Mouse (Mus musculus) embryonic facial prominence, embryonic 13.5 days (tissue): ENCODE results near the gene Mrps6. TPM values are rescaled to one million over a fixed set of nuclear protein-coding genes. Genes with fewer than 3 reads are reported as not detected.

Source experiments
- ATAC-seq: fragments of 200-750 bp; cut with Nextera tagmentation; 2 replicates; pipeline ENCODE4 v1.8.0; 2017; ENCODE audit warnings: low read depth; ENCODE audit not compliant: insufficient number of reproducible peaks, insufficient read depth, low FRiP score, low TSS enrichment
- H3K27ac ChIP-seq: fragments of 300-500 bp; sonication (generic); 2 replicates; pipeline ENCODE4 v1.5.1; 2015; ENCODE audit warnings: moderate library complexity, mild to moderate bottlenecking, inconsistent platforms
- H3K27me3 ChIP-seq: fragments of 300-500 bp; sonication (generic); 2 replicates; pipeline ENCODE4 v1.6.1; 2015; ENCODE audit warnings: mild to moderate bottlenecking, inconsistent platforms
- H3K36me3 ChIP-seq: fragments of 300-500 bp; sonication (generic); 2 replicates; pipeline ENCODE4 v1.6.1; 2015; ENCODE audit warnings: mild to moderate bottlenecking, inconsistent platforms
- H3K4me1 ChIP-seq: fragments of 300-500 bp; sonication (generic); 2 replicates; pipeline ENCODE4 v1.6.1; 2015; ENCODE audit warnings: inconsistent platforms
- H3K4me2 ChIP-seq: fragments of 300-500 bp; sonication (generic); 2 replicates; pipeline ENCODE4 v1.6.1; 2015; ENCODE audit warnings: moderate library complexity, mild to moderate bottlenecking, inconsistent platforms
- H3K4me3 ChIP-seq: fragments of 300-500 bp; sonication (generic); 2 replicates; pipeline ENCODE4 v1.5.1; 2015; ENCODE audit warnings: mild to moderate bottlenecking, inconsistent platforms
- H3K9ac ChIP-seq: fragments of 300-500 bp; sonication (generic); 2 replicates; pipeline ENCODE4 v1.6.1; 2015; ENCODE audit warnings: mild to moderate bottlenecking, inconsistent platforms
- H3K9me3 ChIP-seq: fragments of 300-500 bp; sonication (generic); 2 replicates; pipeline ENCODE4 v1.6.1; 2016; ENCODE audit warnings: inconsistent platforms
- WGBS: fragments of 180-500 bp; shearing (Covaris S2); methylation state at CpG from one replicate; pipeline ENCODE4 v1.1.7; 2015; ENCODE audit warnings: mixed read lengths; 5-methylcytosine and 5-hydroxymethylcytosine counted together
- polyA plus RNA-seq: library from polyadenylated mRNA; unstranded; fragments of >200 nt; fragmentation: Nextera tagmentation; extraction: Ambion mirVana; gene quantifications from 2 replicates; pipeline ENCODE4 v1.2.1, GENCODE M21; 2015

Gene Mrps6
- 98.3 and 111 TPM in 2 replicates for polyA plus RNA-seq

DNA sequence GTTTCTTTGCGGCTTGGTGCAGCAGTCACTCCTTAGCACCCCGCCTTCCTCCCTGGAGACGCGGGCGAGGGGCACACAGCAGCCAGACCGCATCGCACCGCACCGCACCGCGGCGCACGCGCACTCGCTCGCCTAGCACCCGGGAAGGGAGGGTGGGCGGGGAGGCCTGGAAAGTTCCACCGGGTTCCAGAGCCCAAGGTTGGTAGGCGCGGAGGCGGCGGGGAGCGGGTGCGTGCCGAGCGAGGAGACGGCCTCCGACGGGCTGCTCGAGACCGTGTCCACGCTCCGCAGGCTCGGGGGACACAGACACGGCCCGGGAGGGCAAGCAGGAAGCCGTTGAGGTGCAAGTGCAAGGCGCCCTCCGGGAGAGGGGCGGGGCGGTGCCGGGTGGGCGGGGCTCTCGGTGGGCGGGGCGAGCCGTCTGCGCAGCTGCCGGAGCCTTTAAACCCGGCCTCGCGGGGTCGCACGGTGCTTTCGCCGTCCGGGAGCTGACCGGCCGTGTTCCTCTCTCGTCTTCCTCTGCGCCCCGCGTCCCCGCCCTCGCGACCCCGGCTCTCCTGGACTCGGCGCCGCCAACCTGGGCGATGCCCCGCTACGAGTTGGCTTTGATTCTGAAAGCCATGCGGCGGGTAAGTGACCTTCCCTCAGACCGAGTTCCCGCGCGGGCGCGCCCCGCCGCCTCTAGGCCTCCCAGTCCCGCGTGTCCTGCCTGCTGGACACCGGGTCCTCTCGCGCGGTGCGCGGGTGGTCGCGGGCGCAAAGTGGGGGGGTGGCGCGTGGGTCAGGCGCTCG, at the start of gene Mrps6, which contains the start of the genes Gm49711 and Slc5a3:
Gene Mrps6 (plus strand): TSS at position 419 of the 792 bp plus-strand sequence.
Gene Gm49711 (plus strand): TSS at position 465 of the 792 bp plus-strand sequence.
Gene Slc5a3 (plus strand): TSS at position 471 of the 792 bp plus-strand sequence.
- Histone ChIP-seq H3K9me3 (peaks cover 10% of the 10 kb centered on the region; the same call in 1 of the 2 replicates), H3K36me3 (peaks cover 23% of the 10 kb centered on the region), H3K4me1 (peaks cover 21% of the 10 kb centered on the region), H3K4me3 (peak within 1 kb of the TSS; percentile 88), H3K27me3 (no peaks in the 10 kb centered on the region), H3K9ac (peak within 1 kb of the TSS; percentile 83), H3K27ac (peak within 1 kb of the TSS; percentile 86), H3K4me2 (peak within 1 kb of the TSS; percentile 80)
- ATAC-seq = peak; percentile 87
- WGBS = under 1% methylated on average over 85 of the region's 99 CpGs

DNA sequence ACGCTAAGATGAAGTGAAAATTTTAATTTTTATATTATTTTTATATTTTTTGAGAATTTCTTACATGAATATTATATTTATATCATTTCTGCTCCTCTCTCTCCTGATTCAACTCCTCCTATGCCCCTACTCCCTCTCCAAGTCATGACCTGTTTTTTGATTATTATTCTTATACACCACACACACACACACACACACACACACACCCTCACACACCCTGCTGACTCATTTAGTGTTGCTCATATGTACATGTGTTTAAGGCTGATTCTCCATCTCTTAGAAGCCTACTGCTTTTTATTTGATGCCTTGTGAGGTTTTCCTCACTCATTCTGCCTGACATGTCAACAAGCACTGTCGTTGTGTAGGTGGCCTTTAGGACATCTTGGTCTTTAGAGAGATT, 48.5 kb upstream of the Mrps6 start:
- Histone ChIP-seq H3K4me1 (no peaks in the 10 kb centered on the region), H3K27me3 (no peaks in the 10 kb centered on the region), H3K4me2 (no peak overlapping the region), H3K9me3 (0 out of 2 replicates have a peak, but pooled peaks cover 5% of the 10 kb centered on the region), H3K36me3 (no peaks in the 10 kb centered on the region), H3K4me3 (no peak overlapping the region), H3K9ac (no peak overlapping the region), H3K27ac (no peak overlapping the region)
- no peak for ATAC-seq
- 86% methylated on average over 2 of the region's 2 CpGs for WGBS

DNA sequence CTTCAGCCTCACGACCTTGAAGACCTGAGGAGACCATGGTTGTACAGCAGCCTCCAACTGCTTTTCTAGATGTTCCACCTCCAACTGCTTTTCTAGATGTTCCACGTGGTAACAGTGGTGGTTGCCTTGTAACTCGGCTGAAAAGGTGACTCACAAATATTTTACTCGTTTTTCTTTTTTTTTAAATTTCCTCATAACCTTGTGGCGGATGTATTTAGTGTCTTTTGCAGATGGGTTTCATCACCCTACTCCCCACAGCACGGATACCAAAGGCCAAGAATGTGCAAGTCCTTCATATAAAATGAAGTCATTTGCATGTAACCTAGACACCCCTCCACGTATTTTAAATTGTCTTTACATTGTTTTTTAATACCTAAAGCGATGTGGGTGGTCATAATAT, 41.3 kb upstream of the Mrps6 start:
- Histone ChIP-seq H3K27ac (no peak overlapping the region), H3K4me3 (no peak overlapping the region), H3K4me1 (peaks cover 14% of the 10 kb centered on the region), H3K4me2 (no peak overlapping the region), H3K36me3 (no peaks in the 10 kb centered on the region), H3K27me3 (no peaks in the 10 kb centered on the region), H3K9ac (no peak overlapping the region), H3K9me3 (no peaks in the 10 kb centered on the region)
- 81% methylated on average over 8 of the region's 8 CpGs for WGBS
- no peak for ATAC-seq

DNA sequence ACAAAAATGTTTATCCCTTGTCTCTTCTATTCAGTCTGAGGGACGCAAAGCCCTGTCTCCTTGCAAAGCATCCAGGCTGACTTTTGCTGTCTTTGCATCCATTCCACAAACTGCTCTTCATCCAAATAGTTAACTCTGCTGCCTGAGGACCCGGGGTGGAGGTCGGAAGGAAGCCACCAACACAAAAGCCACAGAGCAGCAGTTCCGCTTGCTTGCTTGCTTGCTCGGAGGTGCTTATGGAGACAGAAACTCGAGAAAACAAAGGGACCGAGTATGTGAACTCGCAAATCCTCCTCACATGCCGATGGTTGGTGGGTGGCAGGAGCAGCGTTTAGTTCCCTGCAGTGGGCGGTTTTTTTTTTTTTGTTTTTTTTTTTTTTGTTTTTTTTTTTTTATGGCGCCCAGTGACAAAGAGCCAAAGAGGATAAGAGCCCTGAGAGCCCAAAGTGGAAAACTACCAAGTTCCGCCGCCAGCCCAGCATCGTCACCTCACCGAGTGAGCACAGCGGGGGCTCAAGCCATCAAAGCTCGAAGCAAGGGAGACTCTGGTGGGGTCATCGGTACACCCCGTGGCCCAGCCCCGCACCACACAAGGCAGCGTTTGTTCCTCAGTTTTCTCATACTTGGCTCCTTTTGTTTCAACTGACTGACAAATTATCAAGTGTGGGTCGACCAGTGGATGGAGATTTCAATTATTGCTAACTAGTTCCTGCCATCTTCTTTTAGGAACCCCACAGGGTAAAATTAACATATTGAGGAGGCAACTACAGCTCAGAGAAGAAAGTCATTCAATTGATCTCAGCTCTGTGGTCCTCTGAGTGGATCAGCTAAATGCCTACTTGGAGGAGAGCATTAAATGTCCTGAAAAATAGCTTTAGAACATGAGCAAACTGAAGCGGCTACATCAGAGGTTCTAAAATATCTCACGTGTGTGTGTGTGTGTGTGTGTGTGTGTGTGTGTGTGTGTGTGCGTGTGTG, 38.6 kb upstream of the Mrps6 start:
- Histone ChIP-seq H3K9ac (peak overlapping the region; percentile 65), H3K9me3 (no peaks in the 10 kb centered on the region), H3K4me2 (peak overlapping the region; percentile 62), H3K36me3 (no peaks in the 10 kb centered on the region), H3K27me3 (no peaks in the 10 kb centered on the region), H3K4me3 (peak overlapping the region; percentile 39), H3K27ac (peak overlapping the region; percentile 71), H3K4me1 (peaks cover 20% of the 10 kb centered on the region)
- 10% methylated on average over 26 of the region's 26 CpGs for WGBS
- ATAC-seq = no peak

DNA sequence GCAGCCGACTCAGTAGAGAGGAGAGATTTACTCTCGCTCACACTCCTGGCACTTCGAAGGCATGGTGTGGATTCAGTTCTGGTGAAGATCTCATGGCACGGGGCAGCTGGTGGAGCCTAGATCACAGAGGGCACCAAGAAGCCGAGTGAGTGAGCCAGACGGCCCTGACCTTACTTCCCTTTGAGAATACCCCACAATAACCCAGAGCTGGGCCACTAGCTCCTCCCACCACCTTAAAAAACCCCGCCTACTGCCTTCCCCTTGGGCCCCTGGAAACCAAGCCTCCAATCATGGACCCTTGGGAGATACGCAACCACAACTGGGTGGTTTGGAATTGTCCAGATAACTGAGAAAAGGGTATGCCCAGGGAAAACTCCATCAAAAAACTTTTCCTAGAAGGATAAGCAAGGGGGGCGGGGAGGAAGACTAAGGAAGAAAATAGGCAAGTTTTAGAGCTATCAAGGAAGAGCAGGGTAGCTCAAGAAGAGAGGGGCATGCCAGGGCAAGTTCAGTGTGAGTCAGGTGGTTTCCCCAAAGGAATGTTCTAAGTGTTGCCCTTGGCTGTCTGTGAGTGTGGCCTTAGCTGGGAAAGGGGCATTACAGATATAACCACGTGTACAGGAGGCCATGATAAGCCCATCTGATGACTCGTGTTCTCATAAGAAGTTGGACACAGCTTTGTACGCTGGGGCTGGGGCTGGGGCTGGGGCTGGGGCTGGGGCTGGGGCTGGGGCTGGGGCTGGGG, 36.2 kb upstream of the Mrps6 start:
- H3K4me2 ChIP-seq = no peak overlapping the region
- H3K27me3 ChIP-seq = no peaks in the 10 kb centered on the region
- H3K36me3 ChIP-seq = no peaks in the 10 kb centered on the region
- H3K4me3 ChIP-seq = no peak overlapping the region
- no peak for ATAC-seq
- 75% methylated on average over 12 of the region's 12 CpGs for WGBS
- no peak overlapping the region for H3K27ac ChIP-seq
- H3K4me1 ChIP-seq = peaks cover 20% of the 10 kb centered on the region
- H3K9ac ChIP-seq = no peak overlapping the region
- no peaks in the 10 kb centered on the region for H3K9me3 ChIP-seq

DNA sequence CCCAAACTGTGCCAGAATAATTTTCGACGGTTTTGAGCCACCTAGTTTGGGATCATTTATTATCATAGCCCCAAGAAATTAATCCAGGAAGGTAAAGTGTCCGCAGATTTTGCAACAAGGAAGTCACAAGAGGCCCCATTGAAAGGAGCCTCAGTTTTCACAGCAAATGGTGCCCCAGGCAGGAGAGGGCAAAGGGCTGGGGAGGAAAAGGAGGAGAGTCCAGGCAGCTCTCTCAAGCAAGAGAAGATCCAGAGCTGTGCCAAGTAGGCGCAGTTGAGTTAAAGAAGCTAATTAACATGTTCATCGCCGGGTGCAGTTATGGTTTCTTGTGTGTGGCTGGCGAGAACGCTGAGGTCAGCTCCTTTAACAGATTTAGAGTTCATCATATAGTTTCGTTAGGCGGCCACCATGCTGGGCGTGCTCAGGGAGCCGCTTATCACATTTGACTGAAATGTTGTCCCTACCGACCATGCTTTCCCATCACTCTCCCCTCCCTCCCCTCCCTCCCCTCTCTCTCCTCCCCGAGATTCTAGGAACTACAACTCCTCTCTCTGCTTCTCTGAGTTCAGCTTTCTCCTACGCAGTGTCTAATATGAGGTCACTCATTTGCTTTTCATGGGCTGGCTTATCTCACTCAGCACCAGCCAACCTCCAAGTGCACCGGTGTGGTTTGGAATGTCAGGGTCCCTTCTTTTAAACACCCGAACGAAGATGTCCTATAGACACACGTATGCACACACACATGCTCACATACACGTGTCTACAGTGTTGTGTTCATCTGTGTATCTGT, 35.4 kb upstream of the Mrps6 start:
- ATAC-seq = no peak
- WGBS = 62% methylated on average over 20 of the region's 20 CpGs

DNA sequence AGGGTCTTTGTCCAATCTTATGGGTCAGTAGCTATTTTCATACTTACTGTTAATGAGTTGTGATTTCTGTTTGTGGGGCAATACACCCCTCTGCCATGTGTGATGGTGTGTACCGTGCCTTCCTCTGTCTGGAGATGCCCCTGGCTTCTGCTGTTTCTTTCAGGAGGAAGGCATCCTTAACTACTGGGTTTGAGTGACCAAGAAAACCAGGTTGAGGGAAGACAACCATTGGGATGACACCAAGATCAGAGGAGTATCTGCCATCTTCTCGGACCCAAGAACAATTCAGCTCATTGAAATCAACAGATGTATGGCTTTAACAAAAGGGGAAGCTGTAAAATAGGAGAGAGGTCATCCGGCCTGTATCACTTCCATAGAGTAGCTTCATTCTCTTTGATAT, 24.8 kb upstream of the Mrps6 start:
- no peaks in the 10 kb centered on the region for H3K9me3 ChIP-seq
- H3K4me3 ChIP-seq = no peak overlapping the region
- 87% methylated on average over 3 of the region's 3 CpGs for WGBS
- no peak overlapping the region for H3K9ac ChIP-seq
- H3K36me3 ChIP-seq = no peaks in the 10 kb centered on the region
- H3K4me2 ChIP-seq = no peak overlapping the region
- H3K4me1 ChIP-seq = no peaks in the 10 kb centered on the region
- H3K27me3 ChIP-seq = no peaks in the 10 kb centered on the region
- no peak for ATAC-seq
- no peak overlapping the region for H3K27ac ChIP-seq

More for the DNA sequence above, 35.4 kb upstream of the Mrps6 start:
- Histone ChIP-seq H3K4me2 (no peak overlapping the region), H3K27ac (no peak overlapping the region), H3K9ac (no peak overlapping the region), H3K9me3 (no peaks in the 10 kb centered on the region), H3K36me3 (no peaks in the 10 kb centered on the region), H3K27me3 (no peaks in the 10 kb centered on the region), H3K4me3 (no peak overlapping the region), H3K4me1 (peaks cover 20% of the 10 kb centered on the region)

DNA sequence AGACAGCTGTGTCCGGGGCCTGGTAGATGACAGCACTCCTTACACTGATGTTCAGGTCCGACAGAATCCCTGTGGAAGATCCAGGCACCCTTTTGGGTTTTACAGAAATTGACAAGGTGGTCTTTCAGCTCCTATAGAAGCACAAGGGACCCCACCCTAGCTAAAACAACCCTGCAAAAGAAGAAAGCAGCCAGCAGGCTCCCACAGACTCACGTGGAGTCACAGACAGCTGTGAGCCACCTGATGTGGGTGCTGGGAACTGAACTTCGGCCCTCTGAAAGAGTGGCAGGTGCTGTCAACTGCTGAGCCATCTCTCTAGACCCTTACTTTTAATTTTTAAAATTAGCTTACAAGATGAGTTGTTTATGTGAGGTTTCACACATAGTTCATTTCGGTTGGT, 23.4 kb upstream of the Mrps6 start:
- Histone ChIP-seq H3K9ac (no peak overlapping the region), H3K36me3 (no peaks in the 10 kb centered on the region), H3K9me3 (no peaks in the 10 kb centered on the region), H3K4me2 (no peak overlapping the region), H3K27me3 (no peaks in the 10 kb centered on the region), H3K27ac (no peak overlapping the region), H3K4me3 (no peak overlapping the region), H3K4me1 (no peaks in the 10 kb centered on the region)
- 69% methylated on average over 5 of the region's 5 CpGs for WGBS
- ATAC-seq = no peak

DNA sequence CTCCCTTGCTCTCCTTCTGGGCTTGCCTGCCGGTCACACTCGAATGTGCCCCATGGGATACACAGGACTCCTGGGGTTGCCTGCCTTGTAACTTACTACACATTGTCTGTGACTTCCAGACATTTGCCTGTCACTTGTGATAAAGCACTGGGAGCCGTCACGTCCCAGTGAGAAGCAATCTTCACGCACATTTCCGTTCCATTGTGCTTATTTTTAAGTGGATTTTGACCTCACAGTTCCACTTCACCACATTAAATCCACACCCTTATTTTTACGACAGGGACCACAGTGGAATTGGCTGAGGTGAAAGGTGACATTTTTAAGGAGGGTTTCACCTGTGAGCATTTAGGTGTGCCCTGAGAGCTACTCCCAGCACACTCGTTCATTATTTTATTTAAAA, 21.4 kb upstream of the Mrps6 start:
- no peaks in the 10 kb centered on the region for H3K36me3 ChIP-seq
- H3K4me2 ChIP-seq = no peak overlapping the region
- H3K27me3 ChIP-seq = no peaks in the 10 kb centered on the region
- H3K27ac ChIP-seq = no peak overlapping the region
- H3K9ac ChIP-seq = no peak overlapping the region
- H3K4me1 ChIP-seq = no peaks in the 10 kb centered on the region
- H3K4me3 ChIP-seq = no peak overlapping the region
- no peak for ATAC-seq
- WGBS = 75% methylated on average over 8 of the region's 8 CpGs
- no peaks in the 10 kb centered on the region for H3K9me3 ChIP-seq

DNA sequence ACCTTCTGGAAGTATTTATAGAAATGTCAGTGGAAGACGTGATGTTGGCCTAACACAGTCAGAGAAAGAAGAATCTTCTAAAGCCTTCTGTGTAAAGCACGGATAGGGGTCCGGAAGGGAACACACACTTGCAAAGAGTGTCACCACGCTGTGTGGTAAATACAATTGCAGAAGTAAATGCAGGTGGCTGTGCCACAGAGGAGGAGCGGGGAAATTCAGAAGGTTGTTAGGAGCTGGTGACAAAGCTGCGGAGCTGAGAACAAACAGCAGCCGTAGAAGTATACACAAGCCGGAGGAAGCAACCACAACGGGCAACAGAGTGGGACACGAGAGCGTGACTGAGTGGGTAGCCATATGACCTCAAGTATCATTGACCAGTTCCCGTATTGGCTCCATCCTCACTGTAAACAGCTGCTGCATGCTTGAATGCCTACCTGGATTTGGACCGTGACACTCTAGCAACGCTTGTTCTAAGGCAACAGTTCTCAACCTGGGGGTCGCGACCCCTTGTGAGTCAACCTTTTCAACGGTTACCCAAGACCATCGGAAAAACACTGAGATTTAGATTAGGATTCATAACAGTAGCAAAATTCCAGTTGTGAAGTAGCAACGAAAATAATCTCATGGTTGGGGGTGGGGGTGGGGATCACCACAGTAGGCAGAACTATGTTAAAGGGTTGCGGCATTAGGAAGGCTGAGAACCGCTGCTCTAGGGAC, 20.0 kb upstream of the Mrps6 start:
- ATAC-seq = no peak
- 83% methylated on average over 21 of the region's 21 CpGs for WGBS
- no peaks in the 10 kb centered on the region for H3K27me3 ChIP-seq
- no peak overlapping the region for H3K4me2 ChIP-seq
- H3K9me3 ChIP-seq = no peaks in the 10 kb centered on the region
- H3K4me3 ChIP-seq = no peak overlapping the region
- H3K4me1 ChIP-seq = no peaks in the 10 kb centered on the region
- H3K27ac ChIP-seq = no peak overlapping the region
- no peak overlapping the region for H3K9ac ChIP-seq
- H3K36me3 ChIP-seq = no peaks in the 10 kb centered on the region
